Mouse (Mus musculus) kidney, embryonic 15.5 days (tissue): ENCODE results near the gene Ptger3. TPM values are rescaled to one million over a fixed set of nuclear protein-coding genes. Genes with fewer than 3 reads are reported as not detected.

Experiments
- ATAC-seq: fragments of 200-750 bp; cut with Nextera tagmentation; replicated peaks from 2 replicates; pipeline ENCODE4 v1.8.0; 2017; ENCODE audit warnings: moderate TSS enrichment; ENCODE audit not compliant: low FRiP score
- H3K27ac ChIP-seq: fragments of 300-500 bp; sonication (generic); 2 replicates; pipeline ENCODE4 v1.5.1; 2015; ENCODE audit warnings: mild to moderate bottlenecking, inconsistent platforms
- H3K27me3 ChIP-seq: fragments of 300-500 bp; sonication (generic); 2 replicates; pipeline ENCODE4 v1.6.1; 2015; ENCODE audit warnings: inconsistent platforms
- H3K36me3 ChIP-seq: fragments of 300-500 bp; sonication (generic); 2 replicates; pipeline ENCODE4 v1.6.1; 2015; ENCODE audit warnings: inconsistent platforms
- H3K4me1 ChIP-seq: fragments of 300-500 bp; sonication (generic); 2 replicates; pipeline ENCODE4 v1.6.1; 2015; ENCODE audit warnings: inconsistent platforms
- H3K4me2 ChIP-seq: fragments of 300-500 bp; sonication (generic); 2 replicates; pipeline ENCODE4 v1.6.1; 2015; ENCODE audit warnings: moderate library complexity, mild to moderate bottlenecking, inconsistent platforms
- H3K4me3 ChIP-seq: fragments of 300-500 bp; sonication (generic); replicated peaks from 2 replicates; pipeline ENCODE4 v1.5.1; 2015; ENCODE audit warnings: mild to moderate bottlenecking, inconsistent platforms
- H3K9ac ChIP-seq: fragments of 300-500 bp; sonication (generic); 2 replicates; pipeline ENCODE4 v1.6.1; 2015; ENCODE audit warnings: mild to moderate bottlenecking, inconsistent platforms
- H3K9me3 ChIP-seq: fragments of 300-500 bp; sonication (generic); replicated peaks from 2 replicates; pipeline ENCODE4 v1.6.1; 2016; ENCODE audit warnings: inconsistent platforms
- WGBS: fragments of 180-500 bp; shearing (Covaris S2); methylation state at CpG from one replicate; pipeline ENCODE4 v1.1.7; 2015; ENCODE audit warnings: mixed read lengths; 5-methylcytosine and 5-hydroxymethylcytosine counted together
- polyA plus RNA-seq: library from polyadenylated mRNA; unstranded; fragments of >200 nt; fragmentation: Nextera tagmentation; extraction: Ambion mirVana; gene quantifications from 2 replicates; pipeline ENCODE4 v1.2.1, GENCODE M21; 2015

Ptger3 gene
- polyA plus RNA-seq, 1 experiment from 2014 or later = 7.2 TPM

DNA sequence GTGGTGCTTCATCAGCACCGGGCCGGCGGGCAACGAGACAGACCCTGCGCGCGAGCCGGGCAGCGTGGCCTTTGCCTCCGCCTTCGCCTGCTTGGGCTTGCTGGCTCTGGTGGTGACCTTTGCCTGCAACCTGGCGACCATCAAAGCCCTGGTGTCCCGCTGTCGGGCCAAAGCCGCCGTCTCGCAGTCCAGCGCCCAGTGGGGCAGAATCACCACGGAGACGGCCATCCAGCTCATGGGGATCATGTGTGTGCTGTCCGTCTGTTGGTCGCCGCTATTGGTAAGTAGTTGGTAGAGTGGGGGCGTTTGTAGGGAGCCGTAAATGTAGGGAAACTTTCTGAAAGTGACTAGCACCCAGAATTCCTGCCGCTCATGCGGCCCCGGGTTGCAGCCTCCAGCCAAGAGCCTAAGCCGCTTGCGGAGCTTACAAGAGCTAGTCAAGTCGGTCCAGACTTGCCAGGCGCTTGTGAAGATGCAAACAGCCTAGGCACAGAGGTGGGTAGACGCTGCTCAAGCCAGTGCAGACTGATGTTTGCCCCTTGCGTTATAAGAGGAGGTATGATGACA is 957 bp downstream of the Ptger3 start:
- no peaks in the 10 kb centered on the region for H3K36me3 ChIP-seq
- 3% methylated on average over 34 of the region's 34 CpGs for WGBS
- peaks cover 16% of the 10 kb centered on the region for H3K4me1 ChIP-seq
- peak overlapping the region; percentile 52 for H3K4me3 ChIP-seq
- H3K4me2 ChIP-seq = peak overlapping the region; percentile 95
- peaks cover 39% of the 10 kb centered on the region for H3K27me3 ChIP-seq
- 0 out of 2 replicates have a peak, but pooled peaks have one; percentile 1 for ATAC-seq
- no peaks in the 10 kb centered on the region for H3K9me3 ChIP-seq
- no peak overlapping the region for H3K27ac ChIP-seq
- H3K9ac ChIP-seq = no peak overlapping the region

DNA sequence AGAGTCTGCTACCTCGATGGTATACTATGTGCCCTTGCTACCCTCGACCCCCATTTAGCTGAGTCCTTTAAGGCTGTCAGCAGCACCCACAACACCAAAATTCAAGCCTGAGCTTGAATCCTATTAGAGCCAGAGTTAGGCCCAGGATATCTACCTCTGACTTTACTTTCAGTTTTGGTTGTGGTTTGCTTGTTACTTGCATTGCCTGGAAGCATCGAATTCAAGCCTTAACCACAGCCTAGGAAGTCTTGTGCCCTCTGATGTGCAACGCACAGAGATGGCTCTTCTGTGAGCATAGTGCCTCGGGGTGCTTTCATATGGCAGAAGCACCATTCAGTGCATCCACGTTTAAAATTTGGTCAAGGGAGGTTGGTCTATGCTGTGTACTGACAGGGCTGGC is 5.3 kb downstream of the Ptger3 start:
- Histone ChIP-seq H3K9me3 (no peaks in the 10 kb centered on the region), H3K27ac (no peak overlapping the region), H3K4me3 (no peak overlapping the region), H3K36me3 (no peaks in the 10 kb centered on the region), H3K4me2 (no peak overlapping the region), H3K4me1 (peaks cover 10% of the 10 kb centered on the region), H3K27me3 (peaks cover 25% of the 10 kb centered on the region), H3K9ac (no peak overlapping the region)
- no peak for ATAC-seq
- WGBS = 86% methylated on average over 6 of the region's 6 CpGs

DNA sequence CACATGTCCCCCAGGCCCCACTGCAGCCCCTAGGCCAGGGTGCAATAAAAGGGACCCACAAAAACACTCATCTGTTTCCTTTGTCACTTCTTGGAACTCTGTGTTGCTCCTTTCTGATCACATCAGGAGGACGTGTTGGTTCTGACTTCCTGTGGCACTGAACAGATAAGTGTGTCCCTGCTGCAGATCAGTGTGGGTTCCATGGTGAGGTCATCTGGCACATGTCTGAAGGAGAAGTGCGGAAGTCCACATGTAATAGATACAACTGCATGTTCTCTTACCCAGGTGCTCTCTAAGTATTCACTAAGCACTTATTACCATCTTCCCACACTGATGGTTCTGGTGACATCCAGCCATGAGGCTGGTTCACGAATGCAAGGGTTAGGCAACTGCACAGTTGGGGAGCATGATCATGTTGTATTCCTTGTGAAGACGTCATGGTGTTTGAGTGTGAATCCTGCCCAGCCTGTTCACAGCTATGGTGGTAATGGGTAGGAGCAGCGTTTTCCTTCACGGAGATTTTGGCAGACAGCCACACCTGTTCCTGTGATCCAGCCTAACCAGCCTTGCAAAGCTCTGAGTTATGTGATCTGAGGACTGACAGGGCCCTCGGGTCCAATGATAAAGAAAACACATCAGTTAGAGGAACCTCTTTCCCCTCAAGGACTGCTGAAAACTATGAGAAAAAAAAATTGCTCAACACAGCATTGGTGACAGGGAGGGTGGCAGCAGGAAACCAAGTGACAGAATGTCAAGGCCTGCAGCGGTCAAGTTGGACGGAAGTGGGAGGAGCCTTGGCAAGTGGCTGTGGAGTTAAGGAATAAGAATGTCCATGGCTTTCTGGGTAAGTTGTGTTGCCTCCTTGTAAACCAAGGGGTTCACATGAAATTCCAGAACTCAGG is 9.0 kb downstream of the Ptger3 start:
- Histone ChIP-seq H3K27me3 (no peaks in the 10 kb centered on the region), H3K4me3 (no peak overlapping the region), H3K4me2 (no peak overlapping the region), H3K27ac (no peak overlapping the region), H3K36me3 (no peaks in the 10 kb centered on the region), H3K9me3 (no peaks in the 10 kb centered on the region), H3K4me1 (no peaks in the 10 kb centered on the region), H3K9ac (no peak overlapping the region)
- no peak for ATAC-seq
- 60% methylated on average over 9 of the region's 9 CpGs for WGBS

DNA sequence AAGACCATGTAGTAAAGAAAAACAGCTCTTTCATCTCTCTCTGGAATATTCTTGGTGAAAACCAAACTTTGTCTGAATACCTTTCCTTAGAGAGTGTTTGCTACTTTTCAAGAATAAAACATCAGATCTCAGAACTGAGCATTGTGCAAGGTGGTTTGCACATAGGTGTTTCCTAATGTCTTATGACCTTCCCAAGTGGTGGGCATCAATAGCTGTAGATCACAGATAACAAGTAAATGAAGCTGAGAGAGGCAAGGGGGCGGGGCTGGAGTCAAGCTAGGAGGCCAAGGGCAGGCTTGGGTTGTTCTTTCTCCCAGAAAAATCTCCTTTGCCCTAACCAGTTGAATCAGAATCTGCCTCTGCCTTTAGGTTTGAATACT is 9.6 kb downstream of the Ptger3 start:
- no peaks in the 10 kb centered on the region for H3K36me3 ChIP-seq
- no peak overlapping the region for H3K9ac ChIP-seq
- 84% methylated on average over 1 of the region's 1 CpGs for WGBS
- no peak overlapping the region for H3K4me3 ChIP-seq
- H3K27ac ChIP-seq = no peak overlapping the region
- H3K4me1 ChIP-seq = no peaks in the 10 kb centered on the region
- no peak overlapping the region for H3K4me2 ChIP-seq
- H3K9me3 ChIP-seq = no peaks in the 10 kb centered on the region
- no peak for ATAC-seq
- H3K27me3 ChIP-seq = no peaks in the 10 kb centered on the region

DNA sequence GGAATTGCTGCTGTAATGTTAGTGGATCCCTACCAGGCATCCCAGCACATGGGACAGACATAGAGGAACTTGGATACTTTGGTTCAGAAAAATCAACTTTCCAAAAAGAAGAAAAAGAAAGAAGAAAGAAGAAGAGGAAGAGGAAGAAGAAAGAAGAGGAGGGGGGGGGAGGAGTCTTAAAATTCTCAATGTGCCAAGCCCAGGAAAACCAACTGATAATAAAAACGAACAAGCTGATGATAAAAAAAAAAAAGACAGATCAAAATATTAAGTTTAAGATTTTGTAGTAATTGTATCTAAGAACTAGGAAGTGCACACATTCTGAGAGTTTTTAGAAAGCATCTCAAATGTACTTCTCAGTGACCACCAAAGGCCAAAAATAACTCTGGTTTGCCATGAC is 10.2 kb downstream of the Ptger3 start:
- H3K4me3 ChIP-seq = no peak overlapping the region
- WGBS = 86% methylated on average over 1 of the region's 1 CpGs
- H3K9me3 ChIP-seq = no peaks in the 10 kb centered on the region
- H3K27ac ChIP-seq = no peak overlapping the region
- H3K9ac ChIP-seq = no peak overlapping the region
- no peak for ATAC-seq
- no peaks in the 10 kb centered on the region for H3K4me1 ChIP-seq
- no peak overlapping the region for H3K4me2 ChIP-seq
- no peaks in the 10 kb centered on the region for H3K36me3 ChIP-seq
- H3K27me3 ChIP-seq = no peaks in the 10 kb centered on the region

DNA sequence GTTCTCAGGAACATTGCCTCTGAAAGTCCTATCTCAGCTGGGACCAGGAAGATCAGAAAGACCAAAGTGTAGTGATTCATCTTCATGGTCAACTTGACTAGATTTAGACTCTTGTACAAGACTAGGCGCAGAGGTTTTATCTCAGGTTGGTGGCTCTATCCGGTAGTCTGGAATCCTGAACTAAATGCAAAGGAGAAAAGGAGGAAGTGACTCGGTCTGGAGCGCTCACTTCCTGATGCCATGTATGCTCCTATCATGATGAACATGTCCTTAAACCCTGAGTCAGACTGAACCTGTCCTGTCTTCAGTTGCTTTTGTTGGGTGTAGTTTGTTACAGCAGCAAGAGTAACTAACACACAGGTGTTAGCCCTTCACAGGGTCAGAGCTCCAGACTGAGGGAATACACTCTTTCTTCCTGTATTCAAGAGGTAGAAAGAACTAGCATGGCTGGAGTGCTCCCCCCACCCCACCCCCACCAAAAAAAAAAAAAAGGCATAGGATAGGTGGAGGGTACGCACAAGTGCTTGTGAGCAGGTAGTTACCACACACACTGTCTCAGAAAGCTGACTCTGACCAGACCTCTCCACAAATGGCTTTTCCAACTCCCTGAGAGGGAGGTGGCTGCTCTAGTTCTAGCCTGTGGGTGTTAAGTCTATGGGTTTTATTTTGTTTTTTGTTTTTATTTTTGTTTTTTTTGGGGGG is 11.9 kb downstream of the Ptger3 start:
- Histone ChIP-seq H3K36me3 (no peaks in the 10 kb centered on the region), H3K9ac (no peak overlapping the region), H3K4me1 (no peaks in the 10 kb centered on the region), H3K4me3 (no peak overlapping the region), H3K27ac (no peak overlapping the region), H3K4me2 (no peak overlapping the region), H3K27me3 (no peaks in the 10 kb centered on the region), H3K9me3 (no peaks in the 10 kb centered on the region)
- 88% methylated on average over 5 of the region's 5 CpGs for WGBS
- ATAC-seq = no peak

DNA sequence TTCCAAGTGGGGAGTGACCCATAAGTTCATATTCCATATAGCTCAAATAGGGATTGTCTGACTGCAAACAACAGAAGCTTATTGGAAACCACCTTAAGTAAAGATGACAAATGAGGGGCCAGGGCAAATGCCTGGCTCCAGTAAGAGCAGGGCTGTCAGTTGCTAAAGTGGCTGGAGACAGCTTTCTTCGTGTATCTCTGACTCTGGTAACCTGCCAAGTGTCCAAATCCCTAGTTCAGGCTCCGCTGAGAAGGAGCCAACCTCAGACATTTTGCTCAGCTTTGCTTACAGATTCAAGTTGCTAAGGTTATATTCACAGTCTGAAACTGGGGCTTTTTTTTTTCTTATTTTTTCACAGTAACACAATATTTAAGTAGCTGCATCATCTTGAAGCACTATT is 12.7 kb downstream of the Ptger3 start:
- ATAC-seq = no peak
- Histone ChIP-seq H3K4me1 (no peaks in the 10 kb centered on the region), H3K27ac (no peak overlapping the region), H3K27me3 (no peaks in the 10 kb centered on the region), H3K4me2 (no peak overlapping the region), H3K9ac (no peak overlapping the region), H3K4me3 (no peak overlapping the region), H3K9me3 (no peaks in the 10 kb centered on the region), H3K36me3 (no peaks in the 10 kb centered on the region)
- WGBS = 55% methylated on average over 2 of the region's 2 CpGs

DNA sequence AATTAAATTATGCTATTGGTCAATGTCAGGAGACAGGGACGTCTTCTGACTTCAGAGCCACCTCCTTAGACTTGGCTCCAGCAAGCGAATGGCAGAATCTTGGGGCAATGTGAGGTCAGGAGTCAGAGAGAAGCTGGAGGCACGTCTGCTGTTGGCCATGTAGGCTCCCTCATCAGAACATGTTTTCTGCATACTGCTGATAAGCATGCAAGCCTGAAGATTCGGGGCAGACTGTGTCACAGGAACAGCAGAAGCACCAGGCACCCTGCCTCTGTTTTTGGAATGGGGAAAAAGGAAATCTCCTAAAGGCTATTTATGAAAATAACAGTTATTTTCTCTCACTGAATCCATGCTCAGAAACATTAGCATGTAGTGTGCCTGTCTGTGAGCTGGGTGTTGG is 13.6 kb downstream of the Ptger3 start:
- ATAC-seq = no peak
- 62% methylated on average over 4 of the region's 4 CpGs for WGBS
- no peaks in the 10 kb centered on the region for H3K4me1 ChIP-seq

DNA sequence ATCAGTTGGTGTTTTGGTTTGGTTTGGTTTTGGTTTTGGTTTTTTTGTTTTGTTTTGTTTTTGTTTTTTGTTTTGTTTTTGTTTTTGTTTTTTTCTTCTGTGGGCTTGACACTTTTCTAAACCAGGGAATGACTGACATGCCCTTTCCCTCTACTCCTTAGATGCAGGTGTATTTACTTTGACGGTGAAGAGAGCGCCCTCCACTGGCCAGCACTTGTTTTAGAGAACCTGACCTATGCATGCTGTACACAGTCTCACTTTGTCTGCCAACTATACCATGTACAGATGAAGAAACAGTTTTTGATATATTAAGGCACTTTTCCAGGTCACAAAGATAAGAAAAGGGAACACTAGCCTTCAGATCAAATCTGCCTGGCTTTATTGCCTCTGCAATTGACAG is 15.1 kb downstream of the Ptger3 start:
- no peaks in the 10 kb centered on the region for H3K36me3 ChIP-seq
- no peak overlapping the region for H3K4me2 ChIP-seq
- 28% methylated on average over 2 of the region's 2 CpGs for WGBS
- H3K27ac ChIP-seq = no peak overlapping the region
- H3K27me3 ChIP-seq = no peaks in the 10 kb centered on the region
- H3K4me3 ChIP-seq = no peak overlapping the region
- no peak overlapping the region for H3K9ac ChIP-seq
- ATAC-seq = no peak
- H3K4me1 ChIP-seq = no peaks in the 10 kb centered on the region
- H3K9me3 ChIP-seq = no peaks in the 10 kb centered on the region

More for the DNA sequence above, 13.6 kb downstream of the Ptger3 start:
- Histone ChIP-seq H3K4me3 (no peak overlapping the region), H3K9me3 (no peaks in the 10 kb centered on the region), H3K36me3 (no peaks in the 10 kb centered on the region), H3K27me3 (no peaks in the 10 kb centered on the region), H3K9ac (no peak overlapping the region), H3K27ac (no peak overlapping the region), H3K4me2 (no peak overlapping the region)

DNA sequence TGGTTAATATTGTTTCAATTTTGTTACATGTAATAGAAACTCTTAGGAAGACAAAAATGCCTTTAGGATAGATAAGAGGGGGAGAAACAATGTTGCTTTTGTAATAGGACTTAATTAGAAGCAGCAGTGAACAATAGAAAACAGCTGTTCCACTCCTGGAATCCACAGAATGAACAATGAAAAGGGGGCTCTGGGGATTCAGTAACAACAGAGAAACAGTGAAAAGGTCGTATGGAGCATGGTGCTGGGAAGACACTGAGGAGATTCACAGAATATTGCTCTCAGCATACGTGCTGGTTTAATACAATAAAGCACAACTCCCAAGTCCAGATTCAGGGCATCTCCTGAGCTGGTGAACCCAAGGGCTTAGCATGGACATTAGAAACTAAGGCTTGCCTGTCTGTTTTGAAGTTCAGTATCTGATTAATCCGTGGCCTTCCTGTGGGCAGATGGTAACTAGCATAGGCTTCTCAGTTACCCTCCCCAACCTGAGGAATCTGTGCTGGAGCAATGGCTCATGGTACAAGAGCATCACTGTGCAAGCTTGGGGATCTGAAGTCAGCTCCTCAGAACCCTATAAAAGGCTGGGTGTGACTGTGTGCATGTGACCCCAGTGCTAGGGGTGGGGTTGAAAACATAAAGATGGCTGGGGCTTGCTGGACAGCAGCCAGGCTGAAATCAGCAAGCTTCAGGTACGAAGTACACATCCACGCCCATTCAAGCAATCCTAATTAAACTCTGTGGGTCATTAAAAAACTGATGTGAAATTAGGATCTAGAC is 16.1 kb downstream of the Ptger3 start:
- H3K9ac ChIP-seq = no peak overlapping the region
- 58% methylated on average over 5 of the region's 5 CpGs for WGBS
- no peak overlapping the region for H3K27ac ChIP-seq
- no peaks in the 10 kb centered on the region for H3K36me3 ChIP-seq
- H3K9me3 ChIP-seq = no peaks in the 10 kb centered on the region
- H3K4me3 ChIP-seq = no peak overlapping the region
- H3K4me1 ChIP-seq = no peaks in the 10 kb centered on the region
- H3K27me3 ChIP-seq = no peaks in the 10 kb centered on the region
- no peak overlapping the region for H3K4me2 ChIP-seq
- 0 out of 2 replicates have a peak, but pooled peaks have one; percentile 40 for ATAC-seq

DNA sequence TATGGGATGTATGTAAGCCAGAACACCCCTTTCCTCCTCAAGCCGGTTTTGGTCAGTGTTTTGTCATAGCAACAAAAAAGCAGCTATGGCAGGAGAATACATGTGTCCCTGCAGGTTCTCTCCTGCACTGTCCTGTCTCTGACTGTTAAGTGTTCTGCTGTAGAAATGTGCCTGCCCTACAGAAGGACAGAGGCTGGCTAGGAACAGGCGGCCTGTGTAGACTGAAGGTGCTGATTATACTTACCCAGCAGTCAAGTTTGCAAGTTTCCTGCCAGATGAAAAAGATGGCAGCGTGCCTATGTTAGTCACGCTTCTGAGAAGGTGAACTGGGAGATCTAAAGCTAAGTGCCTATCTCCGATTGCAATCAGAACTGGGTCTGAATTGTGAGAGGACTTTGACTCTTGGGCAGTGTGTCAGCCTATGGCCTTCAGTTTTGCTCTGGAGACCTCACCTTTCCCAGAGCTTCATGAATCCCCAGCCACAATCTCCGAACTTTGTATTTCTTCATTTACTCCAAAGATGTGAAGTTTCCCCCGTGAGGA is 31.2 kb downstream of the Ptger3 start:
- no peak overlapping the region for H3K4me3 ChIP-seq
- H3K27ac ChIP-seq = no peak overlapping the region
- ATAC-seq = no peak
- WGBS = 73% methylated on average over 7 of the region's 7 CpGs
- H3K9me3 ChIP-seq = no peaks in the 10 kb centered on the region
- H3K4me2 ChIP-seq = no peak overlapping the region
- H3K4me1 ChIP-seq = no peaks in the 10 kb centered on the region
- H3K36me3 ChIP-seq = no peaks in the 10 kb centered on the region
- H3K27me3 ChIP-seq = no peaks in the 10 kb centered on the region
- no peak overlapping the region for H3K9ac ChIP-seq
